Mouse (Mus musculus): ENCODE measurements around the gene Syt11. TPM values are rescaled to one million over a fixed set of nuclear protein-coding genes. Genes with fewer than 3 reads are reported as not detected.

Gene Syt11
- 119 TPM for polyA plus RNA-seq (2017; shearing (Covaris generic))

DNA sequence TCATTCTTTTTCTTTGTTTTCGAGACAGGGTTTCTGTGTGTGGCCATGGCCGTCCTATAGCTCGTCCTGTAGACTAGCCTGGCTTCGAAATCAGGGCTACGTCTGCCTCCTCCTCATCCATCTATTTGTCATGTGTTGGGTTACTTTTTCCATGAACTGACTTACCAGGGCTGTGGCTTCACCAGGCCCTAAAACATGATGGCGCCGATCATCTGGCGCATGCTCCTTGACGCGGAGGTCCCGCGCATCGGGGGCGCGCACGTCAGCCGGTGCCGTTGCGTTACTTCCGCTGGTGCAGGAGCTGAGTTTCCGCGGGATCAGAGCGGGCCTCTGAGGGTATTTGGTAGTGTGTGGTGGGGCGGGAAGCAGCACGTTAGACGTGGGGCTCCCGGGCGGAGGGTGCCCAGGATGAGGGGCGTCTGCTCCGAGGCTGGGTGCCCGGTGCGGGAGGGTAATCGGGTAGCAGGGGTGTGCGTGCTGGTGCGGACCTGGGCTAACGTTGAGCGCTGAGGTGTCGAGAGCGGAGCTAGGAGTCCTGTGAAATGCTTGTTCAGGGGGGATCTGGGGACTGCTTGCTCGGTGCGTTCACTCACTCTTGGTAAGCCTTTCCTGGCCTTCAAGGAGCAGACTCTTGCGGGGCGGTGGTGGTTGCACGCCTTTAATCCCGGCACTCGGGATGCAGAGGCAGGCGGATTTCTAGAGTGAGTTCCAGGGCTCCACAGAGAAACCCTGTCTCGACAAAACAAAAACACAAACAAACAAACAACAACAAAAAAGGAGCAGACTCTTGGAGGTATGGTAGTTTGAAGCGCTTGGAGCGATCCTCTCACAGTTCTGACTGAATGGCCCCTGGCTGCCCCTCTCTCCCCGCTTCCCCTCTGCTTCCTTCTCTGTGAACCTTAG is at the start of gene Syt11:
Gene Syt11 (minus strand): TSS at position 226 of the 903 bp plus-strand sequence.

DNA sequence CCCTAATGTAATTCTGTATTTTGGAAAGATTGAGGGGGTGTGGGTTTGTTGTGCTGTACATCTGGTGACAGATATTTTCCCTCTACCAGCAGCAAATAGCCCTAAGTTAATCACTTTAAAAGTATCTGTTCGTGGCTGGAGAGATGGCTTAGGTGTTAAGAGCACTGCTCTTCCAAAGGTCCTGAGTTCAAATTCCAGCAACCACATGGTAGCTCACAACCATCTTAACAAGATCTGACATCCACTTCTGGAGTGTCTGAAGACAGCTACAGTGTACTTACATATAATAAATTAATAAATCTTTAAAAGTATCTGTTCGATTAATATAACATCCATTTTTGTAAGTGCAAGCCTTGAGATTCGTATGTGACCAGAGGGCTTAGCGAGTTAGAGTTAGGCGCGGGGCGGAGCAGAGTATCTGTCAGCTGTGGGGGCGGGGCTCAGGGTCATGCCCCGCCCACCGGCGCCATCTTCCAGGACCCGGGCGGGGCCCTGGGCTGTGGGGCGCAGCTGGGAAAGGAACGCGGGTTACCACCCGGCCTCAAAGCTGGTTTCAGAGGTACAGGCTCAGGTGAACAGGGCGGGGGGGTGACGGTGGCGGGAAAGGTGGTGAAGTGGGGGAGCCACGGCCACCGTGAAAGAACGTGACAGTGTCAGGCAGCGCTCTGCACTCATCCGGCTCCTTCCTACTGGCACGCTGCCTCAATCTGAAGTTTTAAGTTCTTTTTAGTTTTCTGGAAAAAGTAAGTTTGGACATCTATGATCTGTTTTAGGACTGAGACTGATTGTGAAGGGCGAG is 58.4 kb downstream of the Syt11 start, which contains the start of gene Rit1:
Gene Rit1 (plus strand): TSS at position 440 of the 799 bp plus-strand sequence.

Other genes starting within 250 kb of the Syt11 start
- 0.18 TPM for gene Mex3a, start 242.8 kb downstream of the Syt11 start, polyA plus RNA-seq (2017; shearing (Covaris generic))
- gene Rab25, start 226.9 kb downstream of the Syt11 start, polyA plus RNA-seq (2017; shearing (Covaris generic)) = not detected
- gene Lamtor2, start 222.1 kb downstream of the Syt11 start, polyA plus RNA-seq (2017; shearing (Covaris generic)) = 205 TPM
- 59.6 TPM for gene Ubqln4, start 221.4 kb downstream of the Syt11 start, polyA plus RNA-seq (2017; shearing (Covaris generic))
- 130 TPM for gene Ssr2, start 199.3 kb downstream of the Syt11 start, polyA plus RNA-seq (2017; shearing (Covaris generic))
- gene Arhgef2, start 169.2 kb downstream of the Syt11 start, polyA plus RNA-seq (2017; shearing (Covaris generic)) = 119 TPM
- gene Rxfp4, start 122.0 kb downstream of the Syt11 start, polyA plus RNA-seq (2017; shearing (Covaris generic)) = not detected
- gene Khdc4, start 89.4 kb downstream of the Syt11 start, polyA plus RNA-seq (2017; shearing (Covaris generic)) = 93.8 TPM
- 55.4 TPM for gene Rit1, start 58.3 kb downstream of the Syt11 start, polyA plus RNA-seq (2017; shearing (Covaris generic))
- gene Gon4l, start 60.1 kb upstream of the Syt11 start, polyA plus RNA-seq (2017; shearing (Covaris generic)) = 38.8 TPM
- 41.5 TPM for gene Msto1, start 138.8 kb upstream of the Syt11 start, polyA plus RNA-seq (2017; shearing (Covaris generic))
- gene Ash1l, start 175.5 kb upstream of the Syt11 start, polyA plus RNA-seq (2017; shearing (Covaris generic)) = 41.7 TPM
- 161 TPM for gene Dap3, start 176.0 kb upstream of the Syt11 start, polyA plus RNA-seq (2017; shearing (Covaris generic))

All from inflammation-experienced regulatory T-cells, adult 16 weeks (primary cell).